Mouse (Mus musculus) forebrain, embryonic 15.5 days (tissue): Measurements from ENCODE around the gene Ssh3. TPM values are rescaled to one million over a fixed set of nuclear protein-coding genes. Genes with fewer than 3 reads are reported as not detected.

ENCODE experiments used
- ATAC-seq: fragments of 200-750 bp; cut with Nextera tagmentation; replicated peaks from 2 replicates; pipeline ENCODE4 v1.8.0; 2017; ENCODE audit warnings: mild to moderate bottlenecking, moderate TSS enrichment, moderate library complexity
- H3K27ac ChIP-seq: fragments of 300-500 bp; sonication (generic); replicated peaks from 2 replicates; pipeline ENCODE4 v1.5.1; 2015; ENCODE audit warnings: mild to moderate bottlenecking, inconsistent platforms
- H3K27me3 ChIP-seq: fragments of 300-500 bp; sonication (generic); 2 replicates; pipeline ENCODE4 v1.6.1; 2015; ENCODE audit warnings: inconsistent platforms
- H3K36me3 ChIP-seq: fragments of 300-500 bp; sonication (generic); 2 replicates; pipeline ENCODE4 v1.6.1; 2015; ENCODE audit warnings: mild to moderate bottlenecking, inconsistent platforms
- H3K4me1 ChIP-seq: fragments of 300-500 bp; sonication (generic); 2 replicates; pipeline ENCODE4 v1.6.1; 2015; ENCODE audit warnings: inconsistent platforms
- H3K4me2 ChIP-seq: fragments of 300-500 bp; sonication (generic); replicated peaks from 2 replicates; pipeline ENCODE4 v1.6.1; 2015; ENCODE audit warnings: mild to moderate bottlenecking, inconsistent platforms
- H3K4me3 ChIP-seq: fragments of 300-500 bp; sonication (generic); 2 replicates; pipeline ENCODE4 v1.5.1; 2015; ENCODE audit warnings: mild to moderate bottlenecking, inconsistent platforms
- H3K9ac ChIP-seq: fragments of 300-500 bp; sonication (generic); replicated peaks from 2 replicates; pipeline ENCODE4 v1.6.1; 2015; ENCODE audit warnings: mild to moderate bottlenecking, inconsistent platforms
- H3K9me3 ChIP-seq: fragments of 300-500 bp; sonication (generic); 2 replicates; pipeline ENCODE4 v1.6.1; 2016; ENCODE audit warnings: inconsistent platforms
- WGBS: fragments of 180-500 bp; shearing (Covaris S2); methylation state at CpG from one replicate; pipeline ENCODE4 v1.1.7; 2015; ENCODE audit warnings: mixed read lengths; 5-methylcytosine and 5-hydroxymethylcytosine counted together
- polyA plus RNA-seq: library from polyadenylated mRNA; unstranded; fragments of >200 nt; fragmentation: Nextera tagmentation; extraction: Ambion mirVana; gene quantifications from 2 replicates; pipeline ENCODE4 v1.2.1, GENCODE M21; 2015

The Ssh3 gene
- polyA plus RNA-seq, 1 experiment from 2014 or later = 5.2 TPM

DNA sequence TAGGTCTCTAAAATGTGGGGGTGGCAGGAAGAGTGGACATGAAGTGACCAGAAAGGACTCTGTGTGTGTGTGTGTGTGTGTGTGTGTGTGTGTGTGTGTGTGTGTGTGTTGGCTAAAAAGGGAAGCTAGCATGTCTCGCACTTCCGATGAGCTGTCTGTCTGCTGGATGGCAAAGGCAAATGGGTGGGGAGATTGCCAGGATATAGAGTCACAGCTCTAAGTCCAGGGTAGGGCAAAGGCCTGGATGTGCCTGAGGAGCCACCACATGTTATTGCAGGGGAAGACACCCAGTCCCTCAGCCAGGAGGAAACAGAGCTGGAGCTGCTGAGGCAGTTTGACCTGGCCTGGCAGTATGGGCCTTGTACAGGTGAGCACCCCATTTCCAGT is 36.8 kb downstream of the Ssh3 start:
- ATAC-seq = no peak
- Histone ChIP-seq H3K27ac (peak overlapping the region; percentile 73; the same call in 1 of the 2 replicates), H3K9me3 (no peaks in the 10 kb centered on the region), H3K4me1 (peaks cover 13% of the 10 kb centered on the region), H3K9ac (peak overlapping the region; percentile 70), H3K36me3 (no peaks in the 10 kb centered on the region), H3K4me3 (peak overlapping the region; percentile 64), H3K27me3 (peaks cover 18% of the 10 kb centered on the region), H3K4me2 (peak overlapping the region; percentile 81)
- 30% methylated on average over 2 of the region's 2 CpGs for WGBS

DNA sequence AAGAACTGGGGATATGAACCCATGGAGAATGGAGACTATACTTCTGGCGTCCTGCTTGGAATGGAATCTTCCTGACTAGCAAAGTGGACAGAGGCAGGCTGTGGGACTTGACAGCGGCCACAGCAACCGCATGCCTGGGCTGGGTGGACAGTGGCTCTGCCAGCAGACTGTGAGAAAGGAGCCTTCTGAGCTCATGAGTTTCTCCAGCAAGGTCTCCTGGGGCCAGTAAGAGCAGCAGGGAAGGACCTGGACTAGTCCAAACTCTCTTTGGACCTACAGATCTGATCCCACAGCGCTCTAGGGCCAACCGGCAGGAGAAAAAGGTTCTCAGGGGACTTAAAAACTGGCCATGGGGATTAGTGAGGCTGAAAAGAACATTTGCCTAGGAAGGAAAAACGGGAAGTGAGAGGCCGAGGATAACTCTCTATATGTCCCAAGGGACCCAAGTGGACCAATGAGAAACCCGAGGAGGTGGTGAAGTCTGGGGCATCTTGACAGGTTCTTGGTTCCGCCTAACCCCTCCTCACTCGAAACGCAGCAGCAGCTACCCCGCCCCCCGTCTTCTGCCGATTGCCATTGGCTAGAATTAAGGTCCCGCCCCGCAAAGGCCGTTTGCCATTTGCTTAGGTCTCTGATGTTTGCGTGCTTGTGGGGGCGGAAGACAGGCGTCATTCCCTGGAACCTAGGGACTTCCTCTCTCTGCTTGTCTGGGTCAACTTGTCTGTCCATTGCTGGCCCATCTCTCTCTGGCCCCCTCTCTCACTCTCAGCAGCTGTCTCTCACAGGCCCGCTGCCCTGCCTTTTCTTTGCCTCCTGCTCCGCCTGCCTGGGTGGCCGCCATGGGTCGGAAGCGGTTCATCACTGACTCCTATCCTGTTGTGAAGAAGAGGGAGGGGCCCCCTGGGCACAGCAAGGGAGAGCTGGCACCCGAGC is 37.5 kb downstream of the Ssh3 start, which contains the start of gene Pold4:
Pold4 (plus strand) TSS at position 647 of the 933 bp plus-strand sequence.
- no peaks in the 10 kb centered on the region for H3K36me3 ChIP-seq
- peaks cover 18% of the 10 kb centered on the region for H3K27me3 ChIP-seq
- peaks cover 13% of the 10 kb centered on the region for H3K4me1 ChIP-seq
- ATAC-seq = peak; percentile 93
- 11% methylated on average over 26 of the region's 26 CpGs for WGBS
- H3K4me2 ChIP-seq = peak within 1 kb of the TSS; percentile 81
- no peaks in the 10 kb centered on the region for H3K9me3 ChIP-seq
- H3K4me3 ChIP-seq = peak within 1 kb of the TSS; percentile 64
- peak within 1 kb of the TSS; percentile 70 for H3K9ac ChIP-seq
- peak within 1 kb of the TSS; percentile 73; the same call in 1 of the 2 replicates for H3K27ac ChIP-seq

DNA sequence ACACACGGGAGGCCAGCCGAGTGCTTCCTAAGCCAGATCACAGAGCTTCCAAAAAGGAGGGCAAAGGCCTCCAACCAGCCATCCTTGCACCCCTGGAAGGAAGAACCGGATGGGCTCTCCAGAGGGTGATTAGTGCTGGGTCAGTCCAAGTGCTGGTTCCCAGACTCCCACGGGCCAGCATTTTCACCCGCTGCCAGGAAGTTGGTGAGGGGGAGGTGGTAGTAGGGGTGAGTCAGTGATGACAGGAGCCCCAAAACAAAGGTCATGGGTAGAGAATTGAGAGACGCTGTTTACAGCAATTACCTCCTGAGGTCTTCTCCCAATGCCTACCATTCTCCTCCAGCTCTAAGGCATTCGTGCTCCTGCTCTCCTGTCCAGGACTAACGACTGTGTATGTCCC is 38.6 kb downstream of the Ssh3 start:
- Histone ChIP-seq H3K4me3 (no peak overlapping the region), H3K9me3 (no peaks in the 10 kb centered on the region), H3K27ac (no peak overlapping the region), H3K4me1 (peaks cover 13% of the 10 kb centered on the region), H3K4me2 (no peak overlapping the region), H3K27me3 (peaks cover 18% of the 10 kb centered on the region), H3K9ac (no peak overlapping the region), H3K36me3 (no peaks in the 10 kb centered on the region)
- ATAC-seq = no peak
- WGBS = 72% methylated on average over 8 of the region's 8 CpGs

DNA sequence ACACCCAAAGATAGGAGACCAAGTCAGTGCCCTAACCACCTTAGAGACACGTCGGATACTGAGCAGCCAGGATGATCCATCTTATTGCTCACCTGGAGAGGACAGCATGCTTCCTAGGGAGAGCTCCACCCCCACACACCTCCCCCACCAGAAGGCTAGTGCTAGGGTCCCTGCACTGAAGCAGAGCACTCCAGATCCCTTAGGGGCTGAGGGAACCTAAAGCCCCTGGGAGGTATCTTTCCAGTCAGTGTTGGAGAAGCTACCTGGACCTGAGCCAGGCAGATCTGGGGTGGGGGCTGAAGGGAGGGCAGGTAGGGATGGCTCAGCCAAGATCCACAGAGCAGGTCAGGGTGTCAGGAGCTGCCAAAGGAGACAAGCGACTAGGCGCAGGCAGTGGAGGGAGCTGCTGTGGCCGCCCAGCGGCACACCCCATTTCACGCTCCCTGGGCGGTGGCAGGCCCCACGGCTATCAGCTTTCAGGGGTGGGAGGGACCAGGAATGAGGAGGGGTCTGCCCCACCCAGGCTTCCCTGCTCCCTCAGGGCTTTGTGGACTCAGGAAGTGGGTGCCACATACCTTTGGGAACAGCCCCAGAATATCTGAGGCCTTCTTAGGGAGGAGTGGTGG is 39.4 kb downstream of the Ssh3 start:
- H3K4me3 ChIP-seq = no peak overlapping the region
- 46% methylated on average over 9 of the region's 9 CpGs for WGBS
- no peak overlapping the region for H3K4me2 ChIP-seq
- peaks cover 13% of the 10 kb centered on the region for H3K4me1 ChIP-seq
- no peak overlapping the region for H3K9ac ChIP-seq
- no peak for ATAC-seq
- no peaks in the 10 kb centered on the region for H3K36me3 ChIP-seq
- no peak overlapping the region for H3K27ac ChIP-seq
- H3K27me3 ChIP-seq = peaks cover 18% of the 10 kb centered on the region
- H3K9me3 ChIP-seq = no peaks in the 10 kb centered on the region

DNA sequence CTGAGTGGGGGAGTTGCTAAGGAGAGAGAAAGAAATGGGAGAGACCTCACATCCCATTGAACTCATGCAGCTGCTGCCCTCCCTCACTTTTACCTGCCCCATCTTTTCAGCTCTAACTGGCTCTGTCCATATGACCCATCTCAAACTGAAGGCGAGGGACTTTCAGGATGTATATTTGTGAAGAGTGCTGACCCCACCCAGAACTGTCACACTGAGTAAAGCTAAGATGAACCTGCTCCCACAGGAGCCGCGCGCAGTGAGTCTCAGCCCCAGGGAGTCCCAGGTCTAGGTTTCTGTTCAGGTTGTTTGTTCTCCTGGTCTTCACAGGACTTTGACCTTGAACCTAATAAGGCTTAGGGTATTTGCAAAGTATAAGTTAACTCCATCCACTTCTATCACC is 40.1 kb downstream of the Ssh3 start:
- H3K4me1 ChIP-seq = peaks cover 13% of the 10 kb centered on the region
- H3K27me3 ChIP-seq = peaks cover 18% of the 10 kb centered on the region
- no peak for ATAC-seq
- no peaks in the 10 kb centered on the region for H3K36me3 ChIP-seq
- H3K4me2 ChIP-seq = no peak overlapping the region
- no peak overlapping the region for H3K27ac ChIP-seq
- WGBS = 75% methylated on average over 4 of the region's 4 CpGs
- no peak overlapping the region for H3K9ac ChIP-seq
- H3K4me3 ChIP-seq = no peak overlapping the region
- H3K9me3 ChIP-seq = no peaks in the 10 kb centered on the region

DNA sequence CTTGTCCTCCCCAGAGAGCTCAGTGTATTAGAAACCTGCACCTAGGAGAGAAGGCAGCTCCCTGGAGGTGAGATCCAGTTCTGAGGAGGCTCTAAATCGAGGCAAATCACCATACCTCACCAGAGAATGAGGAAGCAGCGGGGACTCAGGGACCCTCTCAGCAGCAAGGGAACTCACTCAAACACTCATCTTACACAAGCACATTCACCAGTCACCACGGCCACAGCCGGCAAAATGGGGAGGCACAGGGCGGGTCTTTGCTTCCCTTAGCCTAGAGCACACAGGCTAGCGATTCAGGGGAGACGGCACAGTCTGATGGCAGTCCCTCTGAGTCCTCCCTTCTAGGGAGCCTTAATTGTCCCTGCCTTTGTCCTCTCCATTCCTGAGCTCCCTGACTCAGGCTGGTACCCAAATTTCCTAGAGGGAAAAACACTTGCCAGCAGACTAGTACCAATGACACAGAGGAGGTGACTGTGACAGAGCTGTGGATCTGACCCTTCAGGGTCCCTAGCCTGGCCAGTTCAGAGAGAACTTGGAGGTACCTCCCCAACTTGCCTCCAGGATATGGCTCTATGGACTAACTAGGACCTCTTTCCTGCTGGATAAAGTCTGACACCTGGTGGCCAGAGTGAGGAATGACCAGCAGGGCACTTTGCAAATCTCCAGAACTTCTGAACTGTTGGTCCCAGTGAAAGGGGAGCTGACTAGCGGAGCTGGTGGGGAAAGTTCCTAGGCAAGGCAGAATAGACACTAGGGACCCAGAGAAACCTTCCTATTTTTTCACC is 40.9 kb downstream of the Ssh3 start:
- H3K4me1 ChIP-seq = peaks cover 13% of the 10 kb centered on the region
- H3K9ac ChIP-seq = no peak overlapping the region
- 13% methylated on average over 8 of the region's 8 CpGs for whole genome bisulfite sequencing
- no peak overlapping the region for H3K4me2 ChIP-seq
- H3K4me3 ChIP-seq = no peak overlapping the region
- H3K27me3 ChIP-seq = peaks cover 17% of the 10 kb centered on the region
- H3K9me3 ChIP-seq = no peaks in the 10 kb centered on the region
- H3K36me3 ChIP-seq = no peaks in the 10 kb centered on the region
- no peak overlapping the region for H3K27ac ChIP-seq
- no peak for ATAC-seq

DNA sequence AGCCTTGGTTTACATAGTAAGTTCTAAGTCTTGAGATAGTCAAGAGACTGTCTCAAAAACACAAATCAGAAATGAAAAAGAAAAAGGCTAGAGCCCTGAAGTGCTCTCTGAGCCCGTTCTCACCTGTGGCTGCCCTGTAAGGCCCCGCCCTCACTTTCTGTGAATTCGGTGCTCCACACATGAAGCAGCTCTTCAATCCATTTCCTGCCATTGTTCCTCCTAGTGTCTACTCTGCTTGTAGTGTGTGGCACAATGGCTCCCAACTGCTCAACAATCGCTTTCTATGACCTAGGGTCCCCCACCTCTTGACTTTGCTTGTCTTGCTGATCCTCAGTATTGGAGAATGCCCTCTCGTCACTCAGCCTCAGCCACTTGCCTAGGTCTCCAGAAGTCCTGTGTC is 41.5 kb downstream of the Ssh3 start:
- H3K27ac ChIP-seq = no peak overlapping the region
- peaks cover 10% of the 10 kb centered on the region for H3K4me1 ChIP-seq
- no peaks in the 10 kb centered on the region for H3K36me3 ChIP-seq
- H3K27me3 ChIP-seq = peaks cover 14% of the 10 kb centered on the region
- no peak overlapping the region for H3K4me3 ChIP-seq
- no peak overlapping the region for H3K9ac ChIP-seq
- no peak for ATAC-seq
- H3K4me2 ChIP-seq = no peak overlapping the region
- H3K9me3 ChIP-seq = no peaks in the 10 kb centered on the region
- WGBS = 77% methylated on average over 5 of the region's 5 CpGs

DNA sequence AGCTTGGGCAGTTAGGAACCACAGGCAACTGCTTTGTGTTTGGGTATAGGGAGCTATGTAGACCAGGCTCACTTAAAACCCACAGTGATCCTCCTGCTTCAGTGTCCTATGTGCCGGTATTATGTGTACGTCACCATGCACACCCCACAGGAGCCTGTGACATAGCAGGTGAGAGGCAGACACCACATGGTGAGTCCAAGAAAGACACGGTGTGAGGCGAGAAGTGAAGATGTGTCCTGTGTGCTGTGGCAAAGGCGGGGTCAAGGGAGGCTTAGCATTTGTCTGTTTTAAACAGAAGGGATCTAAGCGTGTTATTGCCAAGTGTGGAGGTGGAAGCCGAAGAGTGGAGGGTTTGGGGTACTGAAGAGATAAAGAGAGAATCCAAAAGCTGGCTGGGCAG is 42.2 kb downstream of the Ssh3 start:
- no peaks in the 10 kb centered on the region for H3K9me3 ChIP-seq
- H3K4me1 ChIP-seq = peaks cover 5% of the 10 kb centered on the region
- 92% methylated on average over 7 of the region's 7 CpGs for WGBS
- no peak overlapping the region for H3K4me2 ChIP-seq
- no peak overlapping the region for H3K27ac ChIP-seq
- H3K27me3 ChIP-seq = peaks cover 14% of the 10 kb centered on the region
- H3K4me3 ChIP-seq = no peak overlapping the region
- H3K36me3 ChIP-seq = no peaks in the 10 kb centered on the region
- no peak overlapping the region for H3K9ac ChIP-seq
- no peak for ATAC-seq

DNA sequence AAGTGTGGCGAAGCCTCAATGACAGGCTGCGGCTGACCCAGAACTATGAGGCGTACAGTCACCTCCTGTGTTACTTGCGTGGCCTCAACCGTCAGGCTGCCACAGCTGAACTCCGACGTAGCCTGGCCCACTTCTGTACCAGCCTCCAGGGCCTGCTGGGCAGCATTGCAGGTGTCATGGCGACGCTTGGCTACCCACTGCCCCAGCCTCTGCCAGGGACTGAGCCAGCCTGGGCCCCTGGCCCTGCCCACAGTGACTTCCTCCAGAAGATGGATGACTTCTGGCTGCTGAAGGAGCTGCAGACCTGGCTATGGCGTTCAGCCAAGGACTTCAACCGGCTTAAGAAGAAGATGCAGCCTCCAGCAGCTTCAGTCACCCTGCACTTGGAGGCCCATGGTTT is 46.8 kb downstream of the Ssh3 start:
- no peak overlapping the region for H3K9ac ChIP-seq
- peaks cover 4% of the 10 kb centered on the region; the same call in 1 of the 2 replicates for H3K27me3 ChIP-seq
- H3K4me1 ChIP-seq = peaks cover 12% of the 10 kb centered on the region
- ATAC-seq = no peak
- WGBS = 83% methylated on average over 11 of the region's 11 CpGs
- H3K27ac ChIP-seq = no peak overlapping the region
- no peak overlapping the region for H3K4me3 ChIP-seq
- H3K4me2 ChIP-seq = no peak overlapping the region
- H3K36me3 ChIP-seq = no peaks in the 10 kb centered on the region
- H3K9me3 ChIP-seq = no peaks in the 10 kb centered on the region

DNA sequence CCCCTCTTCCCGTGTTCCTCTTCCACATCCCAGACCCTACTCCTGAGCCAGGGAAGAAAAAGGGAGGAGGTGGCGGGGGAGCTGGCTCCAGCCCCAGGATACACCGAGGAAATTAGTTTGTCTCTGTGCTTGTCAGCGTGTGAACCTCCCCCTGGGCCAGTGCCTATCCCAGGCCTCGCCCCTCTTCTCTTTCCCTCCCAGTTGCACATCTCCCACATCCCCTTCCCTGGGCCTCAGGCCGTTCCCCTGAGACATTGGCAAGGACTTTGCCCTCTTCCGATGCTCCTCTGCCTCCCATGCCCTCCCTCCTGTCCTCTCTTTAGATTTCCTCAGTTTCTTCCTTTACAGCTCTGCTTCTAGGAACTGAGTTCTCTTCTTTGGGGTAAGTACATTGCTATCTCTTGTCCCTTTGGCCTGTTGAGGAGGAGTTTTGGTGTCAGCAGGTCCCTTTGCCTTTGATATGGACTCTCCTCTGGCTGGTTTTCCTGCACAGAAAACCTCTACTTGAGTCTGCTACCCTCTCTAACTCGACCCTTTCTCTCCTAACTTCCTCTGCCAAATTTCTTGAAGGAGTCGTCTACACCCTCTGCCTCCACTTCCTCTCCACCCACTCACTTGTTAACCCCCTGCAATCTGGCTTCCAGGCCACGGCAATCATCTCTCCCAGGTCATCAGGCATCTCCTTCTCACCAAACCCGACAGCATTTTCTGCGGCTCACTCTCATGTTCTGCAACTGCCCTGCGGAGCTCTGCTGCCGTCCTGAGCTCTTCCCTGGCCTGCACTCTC is 47.8 kb downstream of the Ssh3 start:
- peaks cover 14% of the 10 kb centered on the region for H3K27me3 ChIP-seq
- WGBS = 43% methylated on average over 14 of the region's 14 CpGs
- no peak overlapping the region for H3K9ac ChIP-seq

DNA sequence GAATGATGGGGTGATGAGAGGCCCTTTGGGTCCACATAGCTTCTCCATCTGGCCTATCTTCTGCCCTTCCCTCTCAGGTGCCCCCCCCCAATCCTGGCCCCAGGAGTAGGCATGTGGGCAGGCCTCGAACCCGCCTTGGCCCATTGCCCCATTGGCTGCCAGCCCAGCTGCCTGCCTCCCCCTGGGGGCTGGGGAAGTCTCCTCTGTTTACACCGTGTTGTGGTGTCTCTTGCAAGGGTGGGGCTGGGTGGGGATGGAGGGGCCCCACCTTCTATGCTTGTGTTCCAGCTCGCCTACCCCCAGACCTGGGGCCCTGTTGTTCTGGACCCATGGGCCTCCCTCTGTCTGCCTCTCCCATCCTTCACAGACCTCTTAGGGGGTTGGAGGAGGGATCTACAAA is 48.6 kb downstream of the Ssh3 start:
- no peaks in the 10 kb centered on the region for H3K9me3 ChIP-seq
- 38% methylated on average over 4 of the region's 4 CpGs for WGBS
- H3K4me3 ChIP-seq = no peak overlapping the region
- H3K27me3 ChIP-seq = peaks cover 21% of the 10 kb centered on the region
- H3K9ac ChIP-seq = no peak overlapping the region
- H3K36me3 ChIP-seq = no peaks in the 10 kb centered on the region
- H3K4me1 ChIP-seq = peaks cover 19% of the 10 kb centered on the region
- H3K27ac ChIP-seq = no peak overlapping the region
- H3K4me2 ChIP-seq = no peak overlapping the region
- no peak for ATAC-seq

More for the DNA sequence above, 47.8 kb downstream of the Ssh3 start:
- no peaks in the 10 kb centered on the region for H3K9me3 ChIP-seq
- H3K36me3 ChIP-seq = no peaks in the 10 kb centered on the region
- no peak overlapping the region for H3K27ac ChIP-seq
- H3K4me1 ChIP-seq = peaks cover 15% of the 10 kb centered on the region
- H3K4me3 ChIP-seq = no peak overlapping the region
- H3K4me2 ChIP-seq = no peak overlapping the region
- ATAC-seq = no peak
